Mouse (Mus musculus) cerebellum, adult 2 months (tissue): ENCODE measurements around the gene Gmppa. TPM values are rescaled to one million over a fixed set of nuclear protein-coding genes. Genes with fewer than 3 reads are reported as not detected.

Experiments used
- DNase-seq, 2 experiments: peaks; one replicate each; pipeline ENCODE4 v3.0.0; 2021
- H3K27ac ChIP-seq: fragments of 200-500 bp; 2 replicates; pipeline ENCODE4 v1.5.1; 2012; ENCODE audit warnings: low read length, control low read depth, inconsistent platforms; ENCODE audit not compliant: insufficient read depth
- H3K27me3 ChIP-seq: fragments of 200-500 bp; 2 replicates; pipeline ENCODE4 v1.6.1; 2012; ENCODE audit warnings: inconsistent platforms, mild to moderate bottlenecking, low read length, moderate library complexity; ENCODE audit not compliant: control insufficient read depth, insufficient read depth
- H3K4me1 ChIP-seq: fragments of 200-500 bp; 2 replicates; pipeline ENCODE4 v1.6.1; 2011; ENCODE audit warnings: low read length; ENCODE audit not compliant: control insufficient read depth, insufficient read depth
- H3K4me3 ChIP-seq: fragments of 200-500 bp; replicated peaks from 2 replicates; pipeline ENCODE3; 2011; ENCODE audit warnings: mild to moderate bottlenecking, low read depth, low read length, control low read depth; ENCODE audit not compliant: insufficient read depth
- CTCF ChIP-seq: fragments of 200-500 bp; IDR thresholded peaks from 2 replicates; pipeline ENCODE4 v1.5.1; 2011; ENCODE audit warnings: low read depth, mild to moderate bottlenecking, control low read depth, low read length, moderate library complexity, borderline replicate concordance; ENCODE audit not compliant: insufficient read depth
- POLR2A ChIP-seq: fragments of 200-500 bp; IDR thresholded peaks from 2 replicates; pipeline ENCODE4 v1.6.1; 2011; ENCODE audit warnings: low read length, control low read depth, borderline replicate concordance; ENCODE audit not compliant: insufficient read depth
- WGBS: fragments of 180-500 bp; shearing (Covaris S2); methylation state at CpG from one replicate; pipeline ENCODE4 v1.1.7; 2018; 5-methylcytosine and 5-hydroxymethylcytosine counted together
- polyA plus RNA-seq: library from polyadenylated mRNA; depleted of rRNA; stranded (reverse); fragments of >200 nt; gene quantifications from 2 replicates; pipeline ENCODE4 v1.2.3, GENCODE M21; 2012; rRNA removed

Gene Gmppa
- 155 and 187 TPM in 2 replicates for polyA plus RNA-seq

DNA sequence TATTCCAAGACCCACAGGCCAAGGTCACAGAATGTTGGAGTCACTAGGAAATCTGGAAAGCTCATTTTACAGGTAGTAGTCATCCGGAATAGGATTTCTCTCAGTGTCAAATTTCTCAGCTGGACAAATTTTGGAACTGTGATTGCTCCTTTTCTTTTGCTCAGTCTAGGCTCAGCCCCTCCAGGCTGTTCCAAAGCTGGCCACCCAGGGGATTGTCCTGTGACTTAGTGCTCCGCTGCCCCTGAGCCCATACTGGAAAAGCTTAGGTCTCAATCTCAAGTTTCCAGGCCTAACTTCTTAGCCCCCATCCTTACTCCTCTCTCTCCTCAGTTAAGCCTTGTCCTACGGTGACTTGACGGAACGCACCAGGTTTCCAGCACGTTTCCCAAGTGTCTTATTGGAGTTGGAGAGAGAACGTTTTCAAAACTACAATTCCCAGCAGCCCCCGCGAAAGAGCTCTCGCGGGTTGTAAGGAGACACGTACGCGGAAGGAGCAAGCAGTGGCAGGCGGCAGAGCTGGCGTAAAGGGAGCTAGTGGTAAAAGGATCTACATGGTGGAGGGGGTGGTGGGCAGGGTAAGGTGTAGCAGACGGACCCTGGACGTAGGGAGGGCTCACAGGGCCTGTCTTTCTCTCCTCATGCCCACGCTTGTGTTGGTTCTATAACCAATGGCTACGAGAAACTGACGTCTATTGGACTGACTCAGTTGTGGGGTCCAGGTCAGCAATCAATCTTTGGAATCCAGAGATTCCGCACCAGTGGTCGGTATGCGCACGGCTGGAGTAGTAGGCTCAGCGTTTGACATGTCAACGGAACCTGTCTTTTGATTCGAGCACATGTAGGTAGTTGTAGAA lies at the start of gene Gmppa:
Gene Gmppa (plus strand): TSS at position 456 of the 854 bp plus-strand sequence.
- WGBS, result 5% methylated on average over 28 of the region's 28 CpGs
- H3K4me3 ChIP-seq, result peak within 1 kb of the TSS; percentile 99
- TF ChIP-seq POLR2A, result peak; percentile 77; the same call in 1 of the 2 replicates
- 0 out of 2 replicates have a peak, but pooled peaks have one; percentile 5 for TF ChIP-seq CTCF
- H3K4me1 ChIP-seq, result peaks cover 24% of the 10 kb centered on the region
- peak within 1 kb of the TSS; percentile 20; the same call in 1 of the 2 replicates for H3K27ac ChIP-seq
- peak; percentile 80 to 83 for DNase-seq
- no peaks in the 10 kb centered on the region for H3K27me3 ChIP-seq

DNA sequence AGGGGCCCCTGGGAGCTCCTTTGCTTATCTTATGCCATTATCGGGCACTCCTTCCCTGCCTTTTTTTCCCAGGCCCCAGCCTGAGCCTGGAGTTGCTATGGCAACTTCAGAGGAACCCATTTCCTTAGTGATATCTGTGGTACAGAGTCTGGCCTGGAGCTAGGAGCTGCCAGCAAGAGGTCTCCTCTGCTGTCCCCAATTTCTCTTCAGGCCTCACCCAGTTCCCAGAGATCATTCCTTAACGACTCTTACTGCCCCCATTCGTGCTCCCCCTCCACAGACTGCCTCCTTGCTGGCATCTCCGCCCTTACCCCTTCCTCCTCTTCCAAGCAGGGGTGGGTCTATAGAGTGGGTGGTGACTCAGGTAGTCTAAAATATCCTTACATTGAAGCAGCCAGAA lies 49.6 kb upstream of the Gmppa start:
- H3K27me3 ChIP-seq, result no peaks in the 10 kb centered on the region
- 42% methylated on average over 4 of the region's 4 CpGs for WGBS
- no peak overlapping the region for H3K4me3 ChIP-seq
- DNase-seq, result peak in 1 of 2 experiments; percentile 33
- peaks cover 60% of the 10 kb centered on the region for H3K4me1 ChIP-seq
- no peak overlapping the region for H3K27ac ChIP-seq
- no peak for TF ChIP-seq POLR2A
- no peak for TF ChIP-seq CTCF

DNA sequence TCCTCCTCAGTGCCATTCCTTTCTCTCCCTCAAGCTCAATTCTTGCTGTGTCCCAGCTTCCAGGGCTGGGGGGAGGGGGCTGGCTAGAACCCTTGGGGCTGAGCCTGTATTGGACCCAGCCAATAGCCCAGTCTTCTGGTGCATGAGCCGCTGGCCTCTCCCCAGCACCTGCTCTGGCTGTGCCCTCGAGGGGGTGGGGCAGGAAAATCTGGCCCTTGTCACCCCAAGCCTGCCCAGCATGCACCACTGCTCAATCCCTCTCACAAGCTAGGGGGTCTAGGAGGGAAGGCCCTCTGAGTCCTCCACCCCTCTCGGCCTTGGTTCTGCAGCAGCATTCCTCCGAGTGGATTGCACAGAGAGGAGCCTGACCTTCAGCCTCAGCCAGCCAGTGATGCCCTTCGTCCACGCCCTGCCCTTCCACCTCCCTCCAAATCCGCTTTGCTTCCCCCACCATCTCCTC lies 48.2 kb upstream of the Gmppa start:
- 10% methylated on average over 6 of the region's 7 CpGs for WGBS
- Histone ChIP-seq H3K4me1 (peaks cover 68% of the 10 kb centered on the region), H3K27ac (peak overlapping the region; percentile 8)

DNA sequence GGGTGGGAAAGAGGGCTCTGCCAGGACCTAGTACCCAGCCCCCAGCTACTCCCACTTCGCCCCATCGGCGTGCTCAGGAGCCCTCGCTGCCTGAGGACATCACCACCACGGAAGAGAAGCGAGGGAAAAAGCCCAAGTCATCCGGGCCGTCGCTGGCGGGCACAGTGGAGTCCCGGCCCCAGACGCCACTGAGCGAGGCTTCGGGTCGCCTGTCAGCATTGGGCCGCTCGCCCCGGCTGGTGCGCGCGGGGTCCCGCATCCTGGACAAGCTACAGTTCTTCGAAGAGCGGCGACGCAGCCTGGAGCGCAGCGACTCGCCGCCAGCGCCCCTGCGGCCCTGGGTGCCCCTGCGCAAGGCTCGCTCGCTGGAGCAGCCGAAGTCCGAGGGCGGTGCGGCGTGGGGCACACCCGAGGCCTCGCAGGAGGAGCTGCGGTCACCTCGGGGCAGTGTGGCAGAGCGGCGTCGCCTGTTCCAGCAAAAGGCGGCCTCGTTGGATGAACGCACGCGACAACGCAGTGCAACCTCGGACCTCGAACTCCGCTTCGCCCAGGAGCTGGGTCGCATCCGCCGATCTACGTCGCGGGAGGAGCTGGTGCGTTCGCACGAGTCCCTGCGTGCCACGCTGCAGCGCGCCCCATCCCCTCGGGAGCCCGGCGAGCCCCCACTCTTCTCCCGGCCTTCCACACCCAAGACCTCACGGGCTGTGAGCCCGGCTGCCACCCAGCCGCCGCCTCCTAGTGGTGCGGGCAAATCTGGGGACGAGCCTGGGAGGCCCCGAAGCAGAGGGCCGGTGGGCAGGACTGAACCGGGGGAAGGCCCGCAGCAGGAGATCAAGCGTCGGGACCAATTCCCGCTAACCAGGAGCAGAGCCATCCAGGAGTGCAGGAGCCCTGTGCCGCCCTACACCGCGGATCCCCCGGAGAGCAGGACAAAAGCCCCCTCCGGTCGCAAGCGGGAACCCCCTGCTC lies 47.5 kb upstream of the Gmppa start:
- H3K4me3 ChIP-seq, result no peak overlapping the region
- WGBS, result 27% methylated on average over 94 of the region's 94 CpGs
- H3K27me3 ChIP-seq, result no peaks in the 10 kb centered on the region
- no peak for TF ChIP-seq CTCF
- TF ChIP-seq POLR2A, result no peak
- peaks cover 74% of the 10 kb centered on the region for H3K4me1 ChIP-seq
- peak overlapping the region; percentile 57 for H3K27ac ChIP-seq
- DNase-seq, result peak; percentile 38 to 68

More for the DNA sequence above, 48.2 kb upstream of the Gmppa start:
- no peak for TF ChIP-seq CTCF
- no peak for TF ChIP-seq POLR2A
- no peaks in the 10 kb centered on the region for H3K27me3 ChIP-seq
- no peak overlapping the region for H3K4me3 ChIP-seq
- DNase-seq, result peak; percentile 52 to 64

DNA sequence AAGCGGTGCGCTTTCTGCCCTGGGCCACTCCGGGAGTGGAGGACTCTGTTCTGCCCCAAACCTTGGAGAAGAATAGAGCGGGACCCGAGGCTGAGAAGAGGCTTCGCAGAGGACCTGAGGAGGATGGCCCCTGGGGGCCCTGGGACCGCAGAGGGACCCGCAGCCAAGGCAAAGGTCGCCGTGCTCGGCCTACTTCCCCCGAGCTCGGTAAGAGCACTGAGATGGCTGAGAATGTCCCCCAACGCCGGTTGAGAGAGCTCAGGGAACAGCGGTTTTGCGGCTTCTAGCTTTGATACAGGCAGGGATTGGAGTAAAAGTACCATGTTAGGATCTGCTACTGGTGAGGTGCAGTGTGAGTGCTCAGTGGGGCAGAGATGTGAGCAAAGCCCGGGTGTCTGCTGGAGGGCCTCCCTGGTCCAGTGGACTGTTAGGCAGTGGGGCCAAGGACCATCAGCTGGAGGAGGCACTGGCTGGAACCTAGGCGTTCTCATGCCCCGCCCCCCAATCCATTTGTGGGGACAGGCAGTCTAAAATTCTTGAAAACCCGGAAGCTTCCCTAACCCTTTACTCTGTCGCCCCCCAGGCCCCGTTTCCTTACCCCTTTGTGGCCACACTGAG lies 46.7 kb upstream of the Gmppa start:
- Histone ChIP-seq H3K4me1 (peaks cover 76% of the 10 kb centered on the region), H3K27ac (peak overlapping the region; percentile 57; the same call in 1 of the 2 replicates), H3K27me3 (no peaks in the 10 kb centered on the region), H3K4me3 (no peak overlapping the region)
- TF ChIP-seq POLR2A, result no peak
- TF ChIP-seq CTCF, result no peak
- WGBS, result 40% methylated on average over 23 of the region's 23 CpGs
- peak in 1 of 2 experiments; percentile 53 for DNase-seq

DNA sequence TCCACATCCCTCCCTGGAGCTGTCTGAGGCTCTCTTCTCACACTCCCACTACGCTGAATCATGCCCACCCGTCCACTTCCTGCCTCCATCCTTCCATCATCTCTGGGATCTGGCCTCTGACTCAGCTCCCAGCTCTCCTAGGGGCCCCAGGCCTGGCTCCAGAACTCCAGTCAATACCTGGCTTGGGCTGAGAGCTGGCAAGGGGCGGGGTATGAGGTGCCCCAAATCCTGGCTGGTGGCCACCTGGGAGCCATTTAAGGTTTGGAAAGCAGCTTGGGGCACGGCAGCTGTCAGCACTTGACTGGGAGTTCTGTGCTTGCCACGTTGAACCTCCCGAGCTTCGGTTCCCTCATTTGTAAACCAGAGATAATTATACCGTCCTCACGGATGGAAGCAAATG lies 42.6 kb upstream of the Gmppa start:
- H3K27ac ChIP-seq, result peak overlapping the region; percentile 57
- peaks cover 56% of the 10 kb centered on the region for H3K4me1 ChIP-seq
- WGBS, result 6% methylated on average over 9 of the region's 9 CpGs
- H3K27me3 ChIP-seq, result no peaks in the 10 kb centered on the region
- H3K4me3 ChIP-seq, result no peak overlapping the region
- TF ChIP-seq CTCF, result no peak
- no peak for TF ChIP-seq POLR2A
- peak; percentile 94 to 96 for DNase-seq

DNA sequence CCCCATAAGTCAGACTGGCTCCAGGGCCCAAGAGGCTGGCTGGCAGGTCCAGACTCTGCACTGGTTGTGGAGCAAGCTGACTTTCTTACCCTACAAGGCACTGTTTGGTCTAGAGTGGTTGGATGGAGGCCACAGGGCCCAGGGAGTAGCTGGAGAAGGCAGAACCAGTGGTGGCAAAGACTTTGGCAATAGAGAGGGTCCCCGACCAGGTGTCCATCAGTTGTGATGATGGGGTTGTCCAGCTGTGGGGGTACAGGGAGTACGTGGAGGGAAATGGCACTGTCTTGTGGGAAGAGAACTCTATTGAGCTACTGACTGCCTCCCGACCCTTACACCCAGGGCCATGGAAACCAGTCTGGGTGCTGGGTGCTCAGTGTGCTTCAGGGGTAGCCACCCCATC lies 41.9 kb upstream of the Gmppa start:
- 79% methylated on average over 3 of the region's 3 CpGs for WGBS
- Histone ChIP-seq H3K27ac (peak overlapping the region; percentile 57), H3K27me3 (no peaks in the 10 kb centered on the region), H3K4me3 (no peak overlapping the region), H3K4me1 (peaks cover 53% of the 10 kb centered on the region)
- TF ChIP-seq POLR2A, result no peak
- TF ChIP-seq CTCF, result no peak
- DNase-seq, result peak; percentile 42 to 49
